Mouse (Mus musculus): ENCODE measurements around the gene C130050O18Rik.
A peak's percentile ranks its signal among the peaks of the same experiment; 100 is the strongest.
"Not testable (repeated sequence)": the region's sequence is repeated elsewhere in the genome, so short reads cannot be mapped to it uniquely, and the experiment has no call there.

Gene C130050O18Rik

DNA sequence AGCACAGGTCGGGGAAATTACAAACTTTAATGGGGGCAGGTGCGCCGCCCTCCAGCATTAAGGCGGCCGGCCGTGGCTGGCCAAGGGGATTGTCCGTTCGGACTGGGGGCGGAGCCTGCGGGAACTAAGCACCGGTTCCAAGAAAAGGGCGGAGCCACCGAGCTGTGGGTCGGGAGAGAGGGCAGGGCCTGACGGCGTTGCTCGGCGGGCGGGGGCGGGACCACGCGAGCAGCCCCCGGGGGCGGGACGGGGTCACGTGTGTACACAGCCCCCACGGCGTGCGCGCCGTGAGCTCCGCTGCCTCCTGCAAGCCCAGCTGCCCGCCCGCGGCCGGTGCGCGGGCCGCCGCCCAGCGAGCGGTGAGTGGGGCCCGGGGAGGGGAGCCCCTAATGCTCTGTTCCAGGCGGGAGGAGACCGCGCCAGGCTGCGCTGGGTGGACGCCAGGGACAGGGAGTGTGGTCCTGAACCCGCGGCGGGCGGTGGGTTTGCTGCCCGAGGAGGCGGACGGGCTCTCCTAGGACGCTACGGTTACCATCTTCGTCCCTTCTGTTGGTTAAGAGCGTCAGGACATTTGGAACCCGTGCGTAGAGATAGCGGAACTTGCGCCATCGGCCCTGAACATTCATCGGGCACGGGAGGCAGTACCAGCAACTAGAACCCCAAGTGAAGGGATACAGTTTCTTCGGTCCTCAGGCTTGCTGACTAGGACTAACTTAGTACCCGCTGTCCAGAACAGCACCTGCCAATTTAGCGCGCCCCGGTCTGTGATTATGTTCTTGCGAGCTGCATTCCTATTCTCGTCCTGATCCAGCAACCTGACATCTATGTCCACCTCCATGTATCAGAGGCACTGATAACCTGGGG lies 24.5 kb upstream of the C130050O18Rik start:
- DNase-seq, result peak; percentile 82 to 90

DNA sequence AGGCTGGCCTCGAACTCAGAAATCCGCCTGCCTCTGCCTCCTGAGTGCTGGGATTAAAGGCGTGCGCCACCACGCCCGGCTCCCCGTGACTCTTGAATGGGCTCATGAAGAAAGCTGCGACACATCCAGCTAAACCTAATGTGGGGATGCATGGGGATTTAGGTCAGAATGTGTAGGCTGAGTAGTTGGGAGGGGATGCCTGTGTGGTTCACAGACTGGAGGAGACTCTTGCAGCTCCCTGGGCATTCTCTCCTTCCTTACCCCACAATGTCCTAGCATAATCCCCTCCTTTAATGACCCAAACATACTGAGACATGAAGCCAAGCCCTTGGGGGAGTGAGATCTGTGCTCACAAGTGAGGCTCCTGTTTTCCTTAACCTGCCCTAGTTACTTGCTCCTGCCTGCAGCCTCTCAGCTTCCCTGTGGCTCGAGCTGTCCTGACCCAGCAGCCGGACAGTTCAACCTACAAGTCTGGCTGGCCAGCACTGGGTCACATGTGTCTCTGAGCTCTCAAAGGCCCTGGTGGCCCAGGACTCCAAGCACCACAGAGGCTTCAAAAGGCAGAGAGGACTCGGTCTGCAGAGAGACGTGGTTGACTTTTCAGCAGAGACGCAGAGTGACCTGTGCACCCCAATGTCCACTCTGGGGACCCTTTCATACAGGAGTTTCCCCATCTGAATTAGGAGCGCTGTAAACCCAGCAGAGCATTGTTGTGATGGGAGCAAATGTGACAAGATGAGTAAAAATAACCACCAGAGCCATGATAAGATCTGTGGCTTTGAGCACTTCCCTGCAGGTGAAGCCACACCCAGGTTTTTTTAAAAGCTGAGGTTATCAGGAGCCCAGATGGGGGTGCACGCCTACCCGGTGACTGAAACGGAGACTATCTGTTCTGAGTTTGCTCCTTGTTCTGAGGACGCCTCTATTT lies 23.2 kb upstream of the C130050O18Rik start:
- no peak for DNase-seq

DNA sequence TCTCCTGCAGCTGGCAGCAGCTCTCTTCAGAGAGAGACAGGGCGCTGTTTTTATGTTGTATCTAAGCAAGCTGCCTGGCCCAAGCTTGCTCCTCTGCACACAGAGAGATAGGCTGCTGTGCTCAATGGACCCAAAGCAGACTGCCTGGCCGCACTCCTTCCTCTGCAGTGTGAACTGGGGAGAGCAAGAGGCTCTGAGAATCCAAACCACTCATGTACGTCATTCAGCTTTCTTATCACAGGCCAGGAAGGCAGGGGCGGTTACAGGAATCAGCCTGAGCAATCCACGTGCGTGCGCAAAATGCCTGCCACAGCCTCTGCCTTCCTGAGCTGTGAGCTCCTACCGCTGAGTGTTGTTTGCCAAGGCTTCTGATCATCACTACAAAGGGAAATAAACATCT lies 22.3 kb upstream of the C130050O18Rik start:
- DNase-seq, result no peak

DNA sequence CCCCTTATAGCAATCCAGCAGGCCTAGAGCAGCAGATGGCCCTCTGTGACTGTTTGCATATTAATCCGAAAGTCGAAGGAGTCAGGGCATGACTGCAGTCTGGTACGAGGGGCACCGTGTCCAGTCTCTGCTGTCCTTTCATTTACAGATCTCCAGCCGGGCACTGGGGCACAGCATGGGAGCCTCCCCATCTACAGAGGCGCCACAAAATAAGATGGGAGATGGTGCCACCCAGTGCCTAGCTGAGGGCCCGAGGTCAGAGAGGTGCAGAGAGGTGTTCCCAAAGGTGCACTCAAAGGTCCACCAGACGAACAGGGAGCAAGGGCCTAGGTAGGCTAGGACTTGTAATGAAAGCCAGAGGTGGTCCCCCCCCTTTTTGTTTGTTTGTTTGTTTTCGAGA lies 21.8 kb upstream of the C130050O18Rik start:
- DNase-seq, result no peak

DNA sequence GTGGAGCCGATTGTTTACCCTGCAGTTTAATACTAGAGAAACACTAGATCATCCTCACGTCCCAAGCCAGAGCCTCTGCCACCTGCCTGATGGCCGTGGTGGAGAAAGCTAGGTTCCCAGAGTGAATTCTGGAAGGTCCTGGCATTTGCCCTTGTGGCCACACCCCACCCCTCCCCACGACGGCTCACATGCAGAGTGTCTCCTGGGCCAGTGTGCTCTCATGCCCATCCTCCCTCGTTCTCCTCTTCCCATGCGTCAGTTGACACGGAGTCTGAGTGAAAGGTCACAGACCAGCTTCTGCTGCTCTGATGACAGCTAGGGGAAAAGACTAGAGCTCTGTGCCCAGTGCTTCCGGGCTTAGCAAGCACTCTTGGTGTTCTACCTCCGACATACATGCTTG lies 20.5 kb upstream of the C130050O18Rik start:
- no peak for DNase-seq

DNA sequence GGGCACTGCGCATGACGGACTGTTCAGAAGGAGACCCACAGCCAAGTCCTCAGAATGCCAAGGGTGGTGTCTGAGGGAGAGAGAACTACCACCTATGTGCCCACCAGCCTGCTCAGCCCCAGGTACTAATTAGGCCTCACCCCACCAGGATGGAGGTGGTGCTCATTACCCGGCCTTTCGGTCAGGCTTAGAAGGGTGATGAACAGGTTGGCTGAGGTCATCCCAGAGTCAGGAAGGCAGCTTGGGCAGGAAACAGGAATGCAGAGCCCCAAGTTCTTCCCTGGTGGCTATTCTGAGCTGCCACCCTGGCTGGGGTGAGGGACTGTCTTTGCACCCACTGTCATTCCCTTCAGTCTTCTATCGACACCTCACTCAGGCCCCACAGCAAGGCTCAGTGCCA lies 19.0 kb upstream of the C130050O18Rik start:
- no peak for DNase-seq

DNA sequence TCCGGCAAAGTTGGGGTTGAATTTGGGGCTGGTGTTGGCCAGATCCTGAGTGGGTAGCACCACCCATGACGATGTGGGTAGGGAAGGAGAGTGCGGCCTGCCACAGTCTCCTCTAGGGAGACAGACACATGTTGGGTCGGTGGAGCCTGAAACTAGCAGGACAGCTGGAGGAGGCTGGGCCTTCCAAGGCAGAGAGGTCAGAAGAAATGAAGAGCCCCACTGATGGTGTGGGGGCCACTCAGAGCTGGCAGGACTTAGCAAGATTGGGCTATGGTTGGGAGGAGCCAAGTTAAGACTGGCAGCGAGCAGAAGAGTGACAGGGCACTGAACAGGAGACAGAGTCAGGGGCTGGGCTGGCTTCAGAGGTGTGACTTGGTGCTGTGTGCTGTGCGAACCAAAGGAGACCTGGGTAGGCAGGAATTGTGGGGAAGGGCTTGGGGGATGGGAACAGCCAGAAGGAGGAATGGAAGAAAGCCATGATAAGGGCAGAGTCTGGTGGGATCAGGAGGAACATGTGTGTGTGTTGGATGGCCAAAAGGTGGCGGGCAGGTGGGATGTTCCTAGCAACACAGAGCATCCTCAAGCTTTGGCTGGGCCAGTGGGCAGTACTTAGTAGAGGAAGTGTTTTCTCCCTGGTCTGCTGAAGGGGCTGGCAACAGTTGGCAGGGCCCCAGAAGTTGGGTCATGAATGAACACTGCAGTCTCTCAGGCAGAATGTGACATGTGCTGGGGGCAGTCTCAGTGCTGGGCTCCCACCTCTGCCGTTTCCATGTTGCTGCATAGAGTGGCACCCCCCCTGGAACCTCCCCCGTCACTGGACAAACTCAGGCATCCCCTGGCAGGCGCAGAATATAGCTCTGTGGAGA lies 17.5 kb upstream of the C130050O18Rik start:
- no peak for DNase-seq

DNA sequence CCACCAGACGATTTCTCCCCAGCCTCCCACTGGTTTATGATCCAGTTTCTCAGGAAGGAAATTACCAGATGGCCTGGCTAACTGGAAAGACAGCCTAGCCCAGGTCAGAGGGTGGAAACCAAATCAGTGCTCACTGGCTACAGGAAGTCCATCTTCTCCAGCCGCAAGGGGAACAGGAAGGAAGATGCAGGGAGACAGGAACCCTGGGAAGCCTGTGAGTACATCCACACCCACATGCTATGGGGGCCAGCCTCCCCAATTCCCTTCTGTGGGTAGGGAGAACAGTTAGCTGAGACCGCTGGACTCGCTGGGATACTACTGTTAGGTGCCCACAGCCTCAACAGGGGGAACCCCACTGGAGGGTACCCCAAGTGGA lies 16.9 kb upstream of the C130050O18Rik start:
- DNase-seq, result no peak

DNA sequence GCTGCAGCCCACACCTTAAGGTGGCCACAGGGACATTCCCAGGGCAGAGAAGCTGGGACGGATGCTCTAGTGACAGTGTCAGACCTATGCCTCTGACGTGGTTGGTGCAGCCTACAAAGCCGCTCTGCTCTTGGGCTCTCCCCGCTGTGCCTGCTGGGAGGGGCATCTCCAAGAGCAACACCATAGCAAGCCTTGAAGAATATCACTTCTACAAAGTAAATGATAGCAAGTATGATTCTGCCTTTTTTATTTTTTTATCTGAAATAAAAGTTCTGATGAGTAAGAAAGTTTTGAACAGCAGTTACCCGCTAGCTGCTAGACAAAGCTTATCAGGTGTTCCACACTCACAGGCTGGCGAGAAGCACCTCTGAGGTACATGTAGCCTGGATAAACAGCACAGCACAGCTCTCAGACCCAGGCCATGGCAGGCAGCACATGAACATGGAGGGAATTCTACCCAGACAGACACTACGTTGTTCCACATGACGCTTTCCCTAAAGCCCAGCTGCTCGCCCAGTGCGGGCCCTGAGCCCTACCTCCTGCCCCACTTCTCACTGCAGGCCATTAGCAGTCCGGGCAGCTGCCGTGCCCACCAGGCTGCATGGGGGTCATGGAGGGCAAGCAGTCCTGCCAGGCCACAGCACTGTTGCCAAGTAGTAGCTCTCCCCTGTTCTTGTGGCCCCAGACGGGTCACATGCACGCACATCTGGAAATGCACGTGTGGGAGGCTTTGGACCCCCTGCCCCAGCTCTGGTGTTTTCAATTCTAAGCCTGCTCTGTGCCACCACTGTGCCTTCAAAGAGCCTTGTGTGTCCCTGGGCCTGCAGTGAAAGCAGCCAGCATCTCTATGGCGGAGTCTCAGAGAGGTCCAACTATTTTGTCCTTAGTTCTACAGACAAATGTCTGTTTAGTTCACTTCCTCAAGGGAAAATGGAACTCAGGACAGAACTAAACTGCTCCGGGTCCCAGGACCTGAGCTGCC lies 16.1 kb upstream of the C130050O18Rik start:
- DNase-seq, result no peak

DNA sequence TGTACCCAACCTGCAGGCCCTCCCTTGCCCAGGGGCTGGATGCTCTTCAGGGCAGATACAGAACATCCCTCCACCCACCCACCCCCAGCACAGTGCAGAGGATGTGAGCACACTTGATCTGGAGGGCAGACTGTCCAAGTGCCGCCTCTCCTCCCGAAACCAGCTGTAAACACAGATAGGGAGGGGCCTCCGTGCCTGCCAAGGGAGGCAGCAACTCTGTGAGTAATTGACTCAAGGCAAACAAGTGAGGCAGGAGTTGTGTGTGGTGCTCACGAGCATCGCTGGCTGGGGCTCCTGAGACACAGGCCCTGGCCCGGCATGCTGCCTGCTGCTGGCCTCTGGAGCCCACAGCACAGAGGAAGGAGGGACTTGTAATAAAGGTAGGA lies 15.4 kb upstream of the C130050O18Rik start:
- DNase-seq, result no peak

DNA sequence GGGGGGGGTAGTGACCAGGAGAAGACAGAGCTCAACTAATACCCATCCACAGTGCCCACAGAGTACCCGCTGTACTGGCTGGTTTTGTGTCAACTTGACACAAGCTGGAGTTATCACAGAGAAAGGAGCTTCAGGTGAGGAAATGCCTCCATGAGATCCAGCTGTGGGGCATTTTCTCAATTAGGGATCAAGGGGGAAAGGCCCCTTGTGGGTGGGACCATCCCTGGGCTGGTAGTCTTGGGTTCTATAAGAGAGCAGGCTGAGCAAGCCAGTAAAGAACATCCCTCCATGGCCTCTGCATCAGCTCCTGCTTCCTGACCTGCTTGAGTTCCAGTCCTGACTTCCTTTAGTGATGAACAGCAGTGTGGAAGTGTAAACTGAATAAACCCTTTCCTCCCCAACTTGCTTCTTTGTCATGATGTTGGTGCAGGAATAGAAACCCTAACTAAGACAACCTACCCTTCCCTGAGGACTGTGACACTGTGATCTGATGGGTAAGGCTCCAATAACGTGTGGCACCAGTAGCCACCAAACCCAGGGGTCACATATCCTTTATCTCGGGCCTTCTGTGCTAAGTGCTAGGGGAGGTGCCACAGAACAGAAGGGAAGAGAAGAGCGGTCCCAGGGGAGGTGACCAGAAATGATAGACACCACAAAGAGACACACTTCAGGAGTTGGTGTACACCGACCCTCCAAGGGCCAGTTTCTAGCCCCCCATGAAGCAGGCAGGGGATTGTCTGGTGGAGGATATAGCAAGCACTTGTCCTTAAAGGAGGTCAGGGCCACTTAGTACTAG lies 14.6 kb upstream of the C130050O18Rik start:
- not testable (repeated sequence) for DNase-seq

DNA sequence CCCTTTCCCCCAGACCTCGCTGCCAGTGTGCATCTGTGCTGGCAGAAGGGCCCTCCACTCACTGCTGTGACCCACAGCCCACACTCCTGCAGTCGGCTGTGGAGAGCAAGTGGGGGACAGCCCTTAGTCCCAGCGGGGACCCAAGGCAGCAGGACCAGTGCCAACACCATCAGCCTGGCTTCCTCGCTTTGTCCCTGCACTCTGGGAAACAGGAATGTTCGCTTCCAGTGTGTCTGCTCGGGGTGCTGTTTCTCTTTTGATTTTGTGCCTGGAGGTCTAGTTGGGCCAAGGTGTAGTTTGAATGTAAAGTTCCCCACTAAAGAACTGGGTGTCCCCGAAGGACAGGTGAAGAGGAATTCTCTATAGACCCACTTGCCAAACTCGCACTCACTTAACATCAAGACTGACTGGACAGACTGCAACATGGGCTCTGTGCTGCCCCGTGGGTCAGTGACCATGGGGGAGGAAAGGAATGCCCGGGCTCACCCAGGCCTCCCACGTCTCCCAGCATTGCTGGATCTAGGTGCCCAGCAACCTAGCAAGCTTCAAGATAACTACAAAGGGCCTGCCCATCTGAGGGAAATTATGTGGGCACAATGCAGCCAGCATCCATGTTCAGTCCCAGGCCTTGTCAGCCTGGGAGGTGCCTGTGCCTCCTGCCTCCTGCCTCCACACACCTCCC lies 13.6 kb upstream of the C130050O18Rik start:
- DNase-seq, result peak in 1 of 2 experiments; percentile 57

DNA sequence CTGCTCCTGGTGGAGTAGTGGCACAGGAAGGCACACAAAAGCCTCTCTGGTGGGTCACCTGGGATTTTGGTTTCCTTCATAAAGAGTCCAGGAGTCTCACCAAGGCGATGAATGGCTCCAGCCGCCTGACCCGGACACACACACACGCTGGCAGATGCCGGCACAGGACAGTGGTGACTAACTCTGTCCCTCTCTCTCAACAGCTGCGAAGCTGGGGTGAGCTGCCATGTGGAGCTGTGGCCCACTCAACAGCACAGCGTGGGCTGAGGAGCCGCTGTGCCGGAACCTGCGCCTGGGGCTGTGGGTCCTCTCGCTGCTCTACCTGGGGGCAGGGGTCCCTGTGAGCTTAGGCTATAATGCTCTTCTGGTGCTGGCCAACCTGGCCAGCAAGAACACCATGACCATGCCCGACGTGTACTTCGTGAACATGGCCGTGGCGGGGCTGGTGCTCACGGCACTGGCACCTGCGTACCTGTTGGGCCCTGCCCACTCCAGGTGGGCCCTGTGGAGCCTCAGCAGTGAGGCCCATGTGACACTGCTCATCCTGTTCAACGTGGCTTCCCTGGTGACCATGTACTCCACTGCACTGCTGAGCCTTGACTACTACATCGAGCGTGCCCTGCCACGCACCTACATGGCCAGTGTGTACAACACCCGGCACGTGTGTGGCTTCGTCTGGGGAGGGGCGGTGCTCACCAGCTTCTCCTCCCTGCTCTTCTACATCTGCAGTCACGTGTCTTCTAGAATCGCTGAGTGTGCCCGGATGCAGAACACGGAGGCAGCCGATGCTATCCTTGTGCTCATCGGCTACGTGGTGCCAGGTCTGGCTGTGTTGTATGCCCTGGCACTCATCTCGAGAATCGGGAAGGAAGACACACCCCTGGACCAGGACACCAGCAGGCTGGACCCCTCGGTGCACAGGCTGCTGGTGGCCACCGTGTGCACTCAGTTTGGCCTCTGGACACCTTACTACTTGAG lies 12.6 kb upstream of the C130050O18Rik start:
- DNase-seq, result no peak

DNA sequence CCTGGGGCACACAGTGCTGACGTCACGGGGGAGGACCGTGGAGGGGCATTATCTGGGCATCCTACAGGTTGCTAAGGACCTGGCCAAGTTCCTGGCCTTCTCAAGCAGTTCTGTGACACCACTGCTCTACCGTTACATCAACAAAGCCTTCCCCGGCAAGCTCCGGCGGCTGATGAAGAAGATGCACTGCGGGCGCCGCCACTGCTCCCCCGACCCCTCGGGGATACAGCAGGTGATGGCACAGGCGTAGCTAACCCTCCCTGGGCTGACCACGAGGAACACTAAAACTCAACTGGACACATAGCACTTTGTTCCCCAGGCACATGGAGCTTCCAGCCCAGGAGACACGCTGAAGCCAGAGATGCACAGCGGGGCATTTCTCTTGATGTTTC lies 11.9 kb upstream of the C130050O18Rik start:
- no peak for DNase-seq

DNA sequence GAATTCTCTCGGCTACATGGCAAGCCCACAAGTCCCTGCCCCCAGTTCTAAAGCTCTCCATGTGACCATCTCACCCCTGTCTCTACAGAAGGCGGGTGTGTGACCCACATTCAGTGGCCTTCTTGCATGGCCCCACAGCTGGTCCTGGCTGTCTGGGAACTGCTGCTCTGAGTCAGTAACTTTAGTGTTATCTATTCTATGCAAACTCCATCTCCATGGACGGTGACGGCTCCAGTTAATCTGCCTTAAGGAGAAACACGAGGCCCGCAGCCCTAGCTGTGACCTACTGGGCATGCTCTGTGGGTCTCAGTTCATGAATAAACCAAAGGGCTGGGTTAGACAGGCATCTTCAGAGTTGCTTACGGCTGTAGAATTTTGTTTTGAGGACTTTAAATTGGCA lies 10.7 kb upstream of the C130050O18Rik start:
- DNase-seq, result no peak

DNA sequence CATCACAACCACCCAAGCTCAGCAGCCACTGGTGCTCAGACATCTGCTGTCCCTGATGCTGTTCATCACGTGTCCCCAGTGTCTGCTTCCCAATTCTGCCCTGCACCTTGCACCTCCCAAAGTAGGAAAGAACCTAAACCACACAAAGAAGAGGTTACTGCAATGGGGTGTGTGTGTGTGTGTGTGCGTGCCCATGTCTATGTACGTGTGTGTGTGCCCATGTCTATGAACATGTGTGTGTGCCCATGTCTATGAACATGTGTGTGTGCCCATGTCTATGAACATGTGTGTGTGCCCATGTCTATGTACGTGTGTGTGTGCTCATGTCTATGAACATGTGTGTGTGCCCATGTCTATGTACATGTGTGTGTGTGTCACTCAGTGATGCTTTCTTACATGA lies 9.6 kb upstream of the C130050O18Rik start:
- no peak for DNase-seq

DNA sequence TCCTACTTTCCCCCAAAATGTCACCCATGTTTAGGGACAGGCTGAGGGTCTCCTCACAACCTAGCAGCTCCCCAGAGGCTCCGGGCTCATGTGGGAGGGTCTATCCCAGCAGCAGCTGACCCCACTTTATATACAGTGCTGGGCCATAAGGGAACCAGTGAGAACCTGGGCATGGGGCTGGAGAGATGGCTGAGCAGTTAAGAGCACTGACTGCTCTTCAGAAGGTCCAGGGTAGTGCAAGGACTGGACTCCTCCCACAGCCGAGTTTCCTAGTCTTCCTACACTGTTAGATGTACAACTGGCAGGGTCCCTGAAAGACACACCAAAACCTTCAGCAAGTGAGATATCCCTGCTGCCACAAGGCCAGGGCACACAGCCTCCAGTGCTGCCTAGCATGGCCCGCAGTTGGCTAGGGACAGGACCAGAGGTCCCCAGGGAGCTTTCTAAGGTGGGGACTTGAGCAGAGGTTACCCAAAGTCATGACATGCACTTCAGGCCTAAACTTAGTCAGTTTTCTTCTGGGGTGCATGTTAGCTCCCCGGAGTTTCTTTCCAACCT lies 7.6 kb upstream of the C130050O18Rik start:
- DNase-seq, result no peak

DNA sequence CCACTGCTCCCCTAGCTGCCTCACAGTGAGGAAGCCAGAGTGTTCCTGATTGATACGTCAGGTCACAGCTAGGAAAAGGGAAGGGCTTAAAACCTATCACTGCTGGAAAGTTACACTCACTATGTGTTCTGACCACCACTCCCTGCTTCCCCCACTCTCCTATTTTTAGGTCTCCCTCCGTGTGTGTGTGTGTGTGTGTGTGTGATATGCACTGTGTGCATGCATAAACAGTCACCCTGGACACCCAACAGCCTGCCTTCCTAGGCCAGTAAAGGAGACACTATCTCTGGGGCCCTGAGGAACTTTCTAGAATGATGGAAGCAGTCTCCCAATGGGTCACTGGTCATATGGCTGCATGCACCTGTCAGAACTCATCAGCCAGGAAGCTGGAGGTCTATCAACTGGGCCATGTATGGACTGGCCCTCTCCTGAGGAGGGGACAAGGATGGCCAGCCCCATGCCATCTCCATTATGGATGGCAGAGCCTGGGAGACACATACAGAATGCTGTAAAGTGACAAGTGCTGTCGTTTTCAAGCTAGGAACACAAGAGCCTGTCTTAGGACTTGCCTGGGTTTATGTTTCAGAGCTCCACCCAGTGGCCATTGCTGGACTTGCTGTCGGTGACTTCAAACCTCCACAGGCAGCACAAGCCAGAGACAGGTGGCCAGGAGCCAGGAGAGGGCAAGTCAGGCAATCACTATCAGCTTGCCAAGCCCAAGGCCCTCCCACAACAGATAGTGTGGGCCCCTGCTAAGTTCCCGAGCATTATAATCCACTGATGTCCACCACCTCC lies 6.9 kb upstream of the C130050O18Rik start:
- DNase-seq, result peak; percentile 96 to 98

Data from cerebellum, postnatal 36 days (tissue).